Mouse (Mus musculus) MEL (cell line): ENCODE results near the gene Disp3. TPM values are rescaled to one million over a fixed set of nuclear protein-coding genes. Genes with fewer than 3 reads are reported as not detected.

Experiments
- DNase-seq: peaks from one replicate; pipeline ENCODE4 v3.0.0; 2011; ENCODE audit warnings: low read depth, low spot score
- H3K27ac ChIP-seq: 2 replicates; pipeline ENCODE4 v1.5.1; 2012; ENCODE audit warnings: low read depth, mild to moderate bottlenecking, control low read depth, low read length, moderate library complexity; ENCODE audit not compliant: control insufficient read depth
- H3K27me3 ChIP-seq, 2 experiments: fragments of 150-350 bp in 1 of 2; sonication (generic) in 1 of 2; 2 replicates each; pipeline ENCODE4 v1.6.1; 2012; ENCODE audit warnings: low read length in 2 of 2, mild to moderate bottlenecking in 2 of 2, improper control_type of control experiment in 1 of 2, moderate library complexity in 1 of 2; ENCODE audit not compliant: insufficient read depth in 2 of 2, control insufficient read depth in 1 of 2
- H3K36me3 ChIP-seq, 2 experiments: 2 replicates each; pipeline ENCODE4 v1.6.1; 2012 to 2014; ENCODE audit warnings: low read length in 2 of 2, improper control_type of control experiment in 1 of 2, inconsistent platforms in 1 of 2, mild to moderate bottlenecking in 1 of 2; ENCODE audit not compliant: insufficient read depth in 2 of 2, control insufficient read depth in 1 of 2
- H3K4me1 ChIP-seq, 2 experiments: fragments of 150-350 bp in 1 of 2; sonication (generic) in 1 of 2; 2 replicates each; pipeline ENCODE4 v1.6.1; 2012; ENCODE audit warnings: low read length in 2 of 2, improper control_type of control experiment in 1 of 2, mild to moderate bottlenecking in 1 of 2; ENCODE audit not compliant: insufficient read depth in 2 of 2, control insufficient read depth in 1 of 2
- H3K4me3 ChIP-seq, 2 experiments: fragments of 150-350 bp in 1 of 2; sonication (generic) in 1 of 2; 2 replicates each; pipeline ENCODE4 v1.5.1; 2012; ENCODE audit warnings: low read depth in 2 of 2, low read length in 2 of 2, mild to moderate bottlenecking in 2 of 2, moderate library complexity in 2 of 2, control low read depth in 1 of 2, improper control_type of control experiment in 1 of 2; ENCODE audit not compliant: control insufficient read depth in 1 of 2, insufficient read depth in 1 of 2
- H3K79me2 ChIP-seq: 2 replicates; pipeline ENCODE4 v1.6.1; 2012; ENCODE audit warnings: mild to moderate bottlenecking, low read length, moderate library complexity; ENCODE audit not compliant: control insufficient read depth, poor library complexity, insufficient read depth
- H3K9ac ChIP-seq: 2 replicates; pipeline ENCODE4 v1.6.1; 2012; ENCODE audit warnings: low read depth, mild to moderate bottlenecking, control low read depth, low read length, moderate library complexity; ENCODE audit not compliant: control insufficient read depth, poor library complexity, severe bottlenecking
- H3K9me3 ChIP-seq: fragments of 150-350 bp; sonication (generic); replicated peaks from 2 replicates; pipeline ENCODE4 v1.6.1; 2012; ENCODE audit warnings: mild to moderate bottlenecking, low read length, improper control_type of control experiment, moderate library complexity; ENCODE audit not compliant: insufficient read depth
- CHD2 ChIP-seq: IDR thresholded peaks from 2 replicates; pipeline ENCODE4 v1.6.1; 2011; ENCODE audit warnings: low read length, improper control_type of control experiment
- CTCF ChIP-seq, 3 experiments: IDR thresholded peaks in 2 of 3; conservative IDR thresholded peaks in 1 of 3; 2 replicates each; pipeline ENCODE4 v1.5.1; 2011 to 2012; ENCODE audit warnings: low read length in 3 of 3, low read depth in 2 of 3, mild to moderate bottlenecking in 2 of 3, improper control_type of control experiment in 1 of 3, inconsistent platforms in 1 of 3, mixed read lengths in 1 of 3, moderate library complexity in 1 of 3; ENCODE audit not compliant: control insufficient read depth in 1 of 3, insufficient read depth in 1 of 3, poor library complexity in 1 of 3, severe bottlenecking in 1 of 3
- E2F4 ChIP-seq: IDR thresholded peaks from 2 replicates; pipeline ENCODE4 v1.6.1; 2011; ENCODE audit warnings: low read depth, low read length, improper control_type of control experiment, borderline replicate concordance
- EP300 ChIP-seq, 2 experiments: IDR thresholded peaks; 2 replicates each; pipeline ENCODE4 v1.6.1; 2011; ENCODE audit warnings: improper control_type of control experiment in 2 of 2, low read length in 2 of 2, low read depth in 1 of 2, mild to moderate bottlenecking in 1 of 2
- ETS1 ChIP-seq: IDR thresholded peaks from 2 replicates; pipeline ENCODE4 v1.6.1; 2012; ENCODE audit warnings: low read depth, mild to moderate bottlenecking, inconsistent platforms, low read length, improper control_type of control experiment, moderate library complexity
- GATA1 ChIP-seq: IDR thresholded peaks from 2 replicates; pipeline ENCODE4 v1.6.1; 2011; ENCODE audit warnings: low read depth, low read length, improper control_type of control experiment
- JUND ChIP-seq: IDR thresholded peaks from 2 replicates; pipeline ENCODE4 v1.6.1; 2011; ENCODE audit warnings: low read depth, mild to moderate bottlenecking, improper control_type of control experiment, low read length
- KAT2A ChIP-seq: conservative IDR thresholded peaks from 2 replicates; pipeline ENCODE4 v1.6.1; 2012; ENCODE audit warnings: low read depth, low read length, improper control_type of control experiment, inconsistent platforms
- MAFK ChIP-seq: IDR thresholded peaks from 2 replicates; pipeline ENCODE4 v1.6.1; 2011; ENCODE audit warnings: low read depth, mild to moderate bottlenecking, low read length, improper control_type of control experiment, borderline replicate concordance
- MAZ ChIP-seq: IDR thresholded peaks from 2 replicates; pipeline ENCODE4 v1.6.1; 2012; ENCODE audit warnings: low read depth, mild to moderate bottlenecking, inconsistent platforms, low read length, improper control_type of control experiment
- MEF2A ChIP-seq: IDR thresholded peaks from 2 replicates; pipeline ENCODE4 v1.6.1; 2014; ENCODE audit warnings: low read depth, mild to moderate bottlenecking, inconsistent platforms, low read length, improper control_type of control experiment; ENCODE audit not compliant: poor library complexity, insufficient replicate concordance, severe bottlenecking; ENCODE audit errors: extremely low read depth
- MYB ChIP-seq: IDR thresholded peaks from 2 replicates; pipeline ENCODE4 v1.6.1; 2011; ENCODE audit warnings: mild to moderate bottlenecking, low read depth, low read length, improper control_type of control experiment
- NRF1 ChIP-seq: IDR thresholded peaks from 2 replicates; pipeline ENCODE4 v1.6.1; 2014; ENCODE audit warnings: low read depth, mild to moderate bottlenecking, inconsistent platforms, low read length, improper control_type of control experiment, moderate library complexity; ENCODE audit not compliant: poor library complexity, insufficient read depth, severe bottlenecking
- POLR2AphosphoS2 ChIP-seq: IDR thresholded peaks from 2 replicates; pipeline ENCODE4 v1.6.1; 2011; ENCODE audit warnings: low read length, improper control_type of control experiment
- POLR2AphosphoS5 ChIP-seq: IDR thresholded peaks from 2 replicates; pipeline ENCODE4 v1.6.1; 2012; ENCODE audit warnings: low read depth, borderline replicate concordance, mild to moderate bottlenecking, inconsistent platforms, low read length, moderate library complexity, mixed read lengths
- RAD21 ChIP-seq: IDR thresholded peaks from 2 replicates; pipeline ENCODE4 v1.6.1; 2011; ENCODE audit warnings: mild to moderate bottlenecking, low read depth, low read length, improper control_type of control experiment
- SMC3 ChIP-seq: IDR thresholded peaks from 2 replicates; pipeline ENCODE4 v1.6.1; 2011; ENCODE audit warnings: low read depth, low read length, improper control_type of control experiment
- TBP ChIP-seq: IDR thresholded peaks from 2 replicates; pipeline ENCODE4 v1.8.0; 2011; ENCODE audit warnings: low read depth, low read length, improper control_type of control experiment
- TCF12 ChIP-seq: IDR thresholded peaks from 2 replicates; pipeline ENCODE4 v1.6.1; 2014; ENCODE audit warnings: low read depth, mild to moderate bottlenecking, inconsistent platforms, low read length, improper control_type of control experiment, moderate library complexity
- UBTF ChIP-seq: IDR thresholded peaks from 2 replicates; pipeline ENCODE4 v1.6.1; 2012; ENCODE audit warnings: low read depth, mild to moderate bottlenecking, inconsistent platforms, low read length, improper control_type of control experiment, moderate library complexity, borderline replicate concordance; ENCODE audit not compliant: insufficient read depth
- USF2 ChIP-seq, 2 experiments: IDR thresholded peaks; 2 replicates each; pipeline ENCODE4 v1.6.1; 2011 to 2012; ENCODE audit warnings: improper control_type of control experiment in 2 of 2, low read length in 2 of 2, borderline replicate concordance in 1 of 2, inconsistent platforms in 1 of 2, low read depth in 1 of 2, mild to moderate bottlenecking in 1 of 2; ENCODE audit not compliant: insufficient read depth in 1 of 2
- ZKSCAN1 ChIP-seq: IDR thresholded peaks from 2 replicates; pipeline ENCODE4 v1.6.1; 2012; ENCODE audit warnings: low read depth, mild to moderate bottlenecking, inconsistent platforms, low read length, improper control_type of control experiment, moderate library complexity
- ZMIZ1 ChIP-seq: IDR thresholded peaks from 2 replicates; pipeline ENCODE4 v1.6.1; 2012; ENCODE audit warnings: low read depth, mild to moderate bottlenecking, inconsistent platforms, low read length, improper control_type of control experiment, moderate library complexity
- ZNF384 ChIP-seq: IDR thresholded peaks from 2 replicates; pipeline ENCODE4 v1.6.1; 2012; ENCODE audit warnings: low read depth, mild to moderate bottlenecking, inconsistent platforms, low read length, improper control_type of control experiment
- polyA plus RNA-seq, 2 experiments: library from polyadenylated mRNA; stranded (reverse) in 1 of 2; unstranded in 1 of 2; fragments of >175 nt in 1 of 2; fragments of >200 nt in 1 of 2; gene quantifications; 2 replicates each; pipeline versions ENCODE4 v1.2.1 to v1.2.4; 2012; ENCODE audit warnings: low replicate concordance in 2 of 2, low read depth in 1 of 2; ENCODE audit not compliant: insufficient read length in 2 of 2, insufficient read depth in 1 of 2, missing spikeins in 1 of 2
- total RNA-seq: library from RNA; depleted of rRNA; stranded (reverse); fragments of 300-350 nt; gene quantifications from 2 replicates; pipeline ENCODE4 v1.2.3, GENCODE M21; 2012

Disp3 gene
- total and polyA plus RNA-seq, 3 experiments, result not detected

DNA sequence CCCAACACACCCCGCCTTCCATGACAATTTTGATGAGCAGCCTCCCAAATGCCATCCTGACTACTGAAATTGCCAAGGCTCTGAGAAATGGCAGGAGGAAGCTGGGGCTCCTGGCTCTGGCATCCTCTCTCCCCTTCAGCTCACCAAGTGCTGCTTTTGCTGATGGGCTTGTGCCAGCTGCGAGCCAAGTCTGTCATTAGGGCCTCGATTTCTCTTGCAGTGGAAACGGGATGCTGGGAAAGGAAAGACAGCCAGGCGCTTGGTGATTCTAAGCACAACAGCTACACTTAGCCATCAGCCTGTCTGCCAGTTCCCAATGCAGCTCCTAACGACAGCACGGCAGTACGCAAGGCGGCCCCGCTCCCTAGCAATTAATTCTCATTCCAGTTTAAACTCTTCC, 26.6 kb upstream of the Disp3 start (continued):
- TF ChIP-seq MAZ, result no peak

DNA sequence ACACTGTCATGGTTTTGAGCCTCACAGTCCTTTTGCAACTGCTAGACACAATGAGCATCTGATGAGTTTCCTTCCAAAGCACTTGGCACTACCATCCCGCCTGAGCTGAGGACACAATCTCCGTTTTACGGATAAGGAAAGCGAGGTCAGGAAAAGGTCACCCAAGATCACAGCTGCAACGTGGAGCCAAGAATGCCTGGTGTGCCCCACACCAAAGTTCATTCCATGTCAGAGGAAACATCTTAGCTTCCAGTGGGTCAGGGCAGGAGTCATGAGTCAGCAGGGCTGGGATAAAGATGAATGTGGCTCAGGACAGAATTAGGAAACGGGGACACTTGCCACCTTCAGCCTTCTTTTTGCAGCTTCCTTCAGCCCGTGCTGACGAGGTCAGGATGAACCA, 25.8 kb upstream of the Disp3 start:
- H3K36me3 ChIP-seq, result no peaks in the 10 kb centered on the region
- no peak for DNase-seq
- H3K4me3 ChIP-seq, result no peak overlapping the region
- no peaks in the 10 kb centered on the region for H3K27me3 ChIP-seq
- H3K79me2 ChIP-seq, result no peaks in the 10 kb centered on the region
- no peak overlapping the region for H3K9ac ChIP-seq
- no peaks in the 10 kb centered on the region for H3K9me3 ChIP-seq
- TF ChIP-seq GATA1, result no peak
- no peaks in the 10 kb centered on the region for H3K4me1 ChIP-seq
- no peak overlapping the region for H3K27ac ChIP-seq

DNA sequence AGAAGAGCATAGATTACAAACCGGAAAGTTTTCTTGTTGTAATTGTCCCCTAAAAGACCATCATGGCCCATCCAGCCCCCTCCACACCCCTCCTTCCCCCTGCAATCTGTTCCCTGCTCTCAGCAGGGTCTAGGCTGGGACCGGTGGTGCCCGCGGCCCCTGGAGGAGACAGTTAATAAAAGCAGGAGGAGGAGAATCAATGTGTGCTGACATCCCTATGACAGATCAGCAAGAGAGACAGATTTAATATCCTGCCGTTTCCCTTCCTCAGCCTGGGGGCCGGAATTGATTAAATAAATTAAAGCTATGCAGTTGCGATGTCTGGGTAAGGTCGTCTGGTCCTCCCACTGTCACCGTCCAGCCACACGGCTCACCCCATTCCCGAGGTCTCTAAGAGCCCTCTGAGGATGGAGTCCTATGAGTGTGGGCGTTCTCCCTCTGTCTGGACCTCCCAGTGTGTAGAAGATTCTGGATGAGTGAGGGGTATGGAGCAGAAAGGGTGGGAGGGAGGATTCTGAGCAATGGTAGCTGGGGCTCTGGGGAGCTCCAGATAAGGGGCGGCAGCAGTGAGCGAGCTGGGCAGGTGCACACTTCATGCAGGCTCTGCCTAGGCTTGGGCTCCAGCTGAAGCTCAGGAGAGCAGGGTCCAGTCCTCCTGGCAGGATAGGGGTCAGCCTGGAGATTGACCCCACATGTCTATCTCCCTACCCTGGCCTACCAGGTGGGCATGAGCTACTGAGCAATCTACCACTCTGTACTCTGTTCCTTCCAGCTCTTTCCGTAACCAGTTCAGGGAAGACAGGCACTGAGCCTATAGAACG, 24.7 kb upstream of the Disp3 start:
- Histone ChIP-seq H3K4me1 (no peaks in the 10 kb centered on the region), H3K27me3 (no peaks in the 10 kb centered on the region), H3K36me3 (no peaks in the 10 kb centered on the region)

DNA sequence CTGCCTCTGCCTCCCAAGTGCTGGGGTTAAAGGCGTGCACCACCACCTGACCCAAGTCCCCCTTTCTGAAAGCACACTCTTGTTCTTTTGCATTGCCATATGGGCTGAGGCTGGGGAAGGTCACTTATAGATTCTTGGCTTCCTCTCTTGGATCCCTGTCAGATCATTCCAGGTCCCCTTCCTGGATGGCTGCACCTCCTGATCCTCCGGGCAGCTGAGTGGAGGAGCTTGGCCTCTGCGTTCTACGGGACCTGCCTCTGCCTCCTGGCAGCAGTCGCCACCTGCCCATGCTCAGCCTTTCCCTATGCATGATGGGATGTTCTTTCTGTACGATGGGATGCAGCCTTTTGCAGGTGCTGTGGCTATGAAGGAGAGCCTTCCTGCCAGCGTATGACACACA, 23.1 kb upstream of the Disp3 start:
- TF ChIP-seq USF2 (IDR thresholded peaks at IDR 0.05; ENCODE audit: borderline replicate concordance in 1 of 2, insufficient read depth in 1 of 2, low read depth in 1 of 2, low read length in 2 of 2) (no peak), POLR2AphosphoS2 (no peak), ZMIZ1 (no peak), KAT2A (no peak), POLR2AphosphoS5 (no peak), MAZ (no peak), UBTF (no peak), MEF2A (no peak), NRF1 (no peak), MAFK (no peak), EP300 (IDR thresholded peaks at IDR 0.05; ENCODE audit: low read depth in 1 of 2, low read length in 2 of 2) (no peak), CHD2 (no peak), SMC3 (no peak), MYB (no peak)
- no peaks in the 10 kb centered on the region for H3K27me3 ChIP-seq
- DNase-seq, result no peak
- no peak overlapping the region for H3K9ac ChIP-seq
- no peaks in the 10 kb centered on the region for H3K79me2 ChIP-seq
- H3K4me3 ChIP-seq, result no peak overlapping the region
- no peaks in the 10 kb centered on the region for H3K4me1 ChIP-seq
- no peaks in the 10 kb centered on the region for H3K9me3 ChIP-seq
- no peaks in the 10 kb centered on the region for H3K36me3 ChIP-seq
- no peak overlapping the region for H3K27ac ChIP-seq

More for the DNA sequence above, 24.7 kb upstream of the Disp3 start:
- Histone ChIP-seq H3K27ac (no peak overlapping the region), H3K9ac (no peak overlapping the region), H3K79me2 (no peaks in the 10 kb centered on the region), H3K9me3 (no peaks in the 10 kb centered on the region), H3K4me3 (no peak overlapping the region)
- TF ChIP-seq POLR2AphosphoS2 (no peak), RAD21 (no peak), ZKSCAN1 (no peak), MEF2A (no peak), POLR2AphosphoS5 (no peak), ETS1 (no peak), KAT2A (no peak), ZNF384 (no peak), TBP (no peak), TCF12 (no peak), JUND (no peak), CTCF (IDR thresholded peaks at IDR 0.05 in 2 of 3, conservative IDR thresholded peaks at IDR 0.05 in 1 of 3; ENCODE audit: control insufficient read depth in 1 of 3, insufficient read depth in 1 of 3, low read depth in 2 of 3, low read length in 3 of 3, poor library complexity in 1 of 3, severe bottlenecking in 1 of 3) (no peak), E2F4 (no peak), UBTF (no peak)
- no peak for DNase-seq
